Mouse (Mus musculus) left cerebral cortex, postnatal 4 days (tissue): ENCODE results near the gene Rpf2. TPM values are rescaled to one million over a fixed set of nuclear protein-coding genes. Genes with fewer than 3 reads are reported as not detected.

ENCODE experiments used
- total RNA-seq, 2 experiments: library from RNA; stranded (reverse); gene quantifications; 2 replicates each; pipeline ENCODE4 v1.2.3; 2021

The Rpf2 gene
- total RNA-seq, 2 experiments from 2014 or later, result 30.0 to 36.4 TPM

Other genes starting within 250 kb of the Rpf2 start
- 1 to 10 TPM in 1 of 2 experiments, under 1 TPM in 1; 0.44 to 1.1 TPM for gene Mfsd4b1, start 221.8 kb downstream of the Rpf2 start, total RNA-seq
- gene Slc16a10, start 104.8 kb downstream of the Rpf2 start, total RNA-seq, result 1 to 10 TPM; 3.7 to 3.8 TPM
- 10 to 100 TPM; 37.0 to 42.5 TPM for gene Gtf3c6, start 11.1 kb upstream of the Rpf2 start, total RNA-seq
- gene Amd1, start 55.1 kb upstream of the Rpf2 start, total RNA-seq, result 10 to 100 TPM; 50.6 to 56.3 TPM
- gene Cdk19, start 92.5 kb upstream of the Rpf2 start, total RNA-seq, result 10 to 100 TPM; 52.2 to 63.3 TPM